Mouse (Mus musculus): ENCODE measurements around the gene Ccdc90b. TPM values are rescaled to one million over a fixed set of nuclear protein-coding genes. Genes with fewer than 3 reads are reported as not detected.

Ccdc90b gene
- total and polyA plus RNA-seq, 3 experiments, result not detected

DNA sequence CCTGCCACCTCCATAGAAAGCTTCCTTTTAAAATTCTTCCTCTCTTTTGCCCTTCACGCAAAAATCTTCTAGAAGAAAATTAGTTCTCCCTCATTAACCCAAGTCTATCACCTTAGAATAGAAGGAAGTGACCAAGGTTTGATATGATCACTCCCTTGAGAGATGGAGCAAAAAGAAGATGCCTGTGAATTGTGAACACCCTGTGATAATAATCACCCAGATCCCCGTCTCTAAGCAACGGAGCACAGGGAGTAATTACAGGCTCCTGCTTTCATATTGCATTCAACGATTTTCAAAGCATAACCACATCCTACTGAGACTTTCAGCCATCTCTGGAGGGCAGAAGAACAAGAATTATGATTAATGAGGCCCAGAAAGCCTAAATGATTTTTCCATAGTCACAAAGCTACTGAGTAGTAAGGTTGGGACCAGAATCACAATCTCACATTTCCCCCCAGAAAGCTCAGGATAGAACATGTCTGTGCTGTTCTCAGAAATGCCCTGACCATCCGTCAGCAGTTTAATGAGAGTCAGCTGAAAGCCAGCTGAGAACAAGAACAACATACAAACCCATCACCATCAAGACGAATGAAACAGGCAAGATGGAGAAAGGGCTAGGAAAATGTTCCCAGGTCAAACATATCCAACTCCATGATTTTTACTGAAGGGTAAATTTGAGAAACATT is 28.5 kb upstream of the Ccdc90b start:
- Histone ChIP-seq H3K9ac (ENCODE audit: control insufficient read depth, low read depth, low read length, poor library complexity, severe bottlenecking) (no peak overlapping the region), H3K4me3 (ENCODE audit: control insufficient read depth in 1 of 2, insufficient read depth in 1 of 2, low read depth in 2 of 2, low read length in 2 of 2) (no peak overlapping the region), H3K9me3 (replicated peaks; ENCODE audit: insufficient read depth, low read length) (no peaks in the 10 kb centered on the region), H3K79me2 (ENCODE audit: control insufficient read depth, insufficient read depth, low read length, poor library complexity) (no peaks in the 10 kb centered on the region), H3K27ac (ENCODE audit: control insufficient read depth, low read depth, low read length) (no peak overlapping the region), H3K27me3 (ENCODE audit: control insufficient read depth in 1 of 2, insufficient read depth in 2 of 2, low read length in 2 of 2) (no peaks in the 10 kb centered on the region), H3K36me3 (ENCODE audit: control insufficient read depth in 1 of 2, insufficient read depth in 2 of 2, low read length in 2 of 2) (no peaks in the 10 kb centered on the region), H3K4me1 (ENCODE audit: control insufficient read depth in 1 of 2, insufficient read depth in 2 of 2, low read length in 2 of 2) (no peaks in the 10 kb centered on the region)
- no peak for DNase-seq (ENCODE audit: low read depth, low spot score)
- TF ChIP-seq E2F4 (IDR thresholded peaks at IDR 0.05; ENCODE audit: borderline replicate concordance, low read depth, low read length) (no peak), USF2 (IDR thresholded peaks at IDR 0.05; ENCODE audit: borderline replicate concordance in 1 of 2, insufficient read depth in 1 of 2, low read depth in 1 of 2, low read length in 2 of 2) (no peak), MAFK (IDR thresholded peaks at IDR 0.05; ENCODE audit: borderline replicate concordance, low read depth, low read length) (no peak), POLR2A (IDR thresholded peaks at IDR 0.05; ENCODE audit: control insufficient read depth in 1 of 2, insufficient read depth in 1 of 2, low read depth in 1 of 2, low read length in 2 of 2, poor library complexity in 1 of 2) (no peak), UBTF (IDR thresholded peaks at IDR 0.05; ENCODE audit: borderline replicate concordance, insufficient read depth, low read depth, low read length) (no peak)

DNA sequence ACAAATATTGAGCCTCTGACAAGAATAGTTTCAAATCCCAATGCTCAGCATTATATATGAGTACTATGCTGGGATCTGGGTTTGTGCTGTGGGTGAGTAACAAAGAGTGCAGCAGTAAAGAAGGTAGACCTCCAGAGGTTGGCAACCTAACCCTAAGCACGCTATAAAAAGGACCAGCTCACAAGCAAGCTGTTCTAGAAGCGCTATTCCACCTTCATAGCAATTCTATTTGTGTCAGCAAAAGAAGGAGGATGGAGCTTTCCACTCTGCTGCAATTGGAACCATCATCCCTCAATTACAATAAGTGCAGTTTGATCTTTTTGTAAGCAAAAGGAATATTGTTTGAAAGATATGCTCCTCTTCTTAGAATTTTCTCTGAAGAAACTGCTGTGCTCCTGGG is 14.2 kb upstream of the Ccdc90b start:
- no peak for DNase-seq (ENCODE audit: low read depth, low spot score)
- Histone ChIP-seq H3K4me3 (ENCODE audit: control insufficient read depth in 1 of 2, insufficient read depth in 1 of 2, low read depth in 2 of 2, low read length in 2 of 2) (no peak overlapping the region), H3K79me2 (ENCODE audit: control insufficient read depth, insufficient read depth, low read length, poor library complexity) (no peaks in the 10 kb centered on the region), H3K36me3 (ENCODE audit: control insufficient read depth in 1 of 2, insufficient read depth in 2 of 2, low read length in 2 of 2) (no peaks in the 10 kb centered on the region), H3K27me3 (ENCODE audit: control insufficient read depth in 1 of 2, insufficient read depth in 2 of 2, low read length in 2 of 2) (no peaks in the 10 kb centered on the region), H3K9me3 (replicated peaks; ENCODE audit: insufficient read depth, low read length) (no peaks in the 10 kb centered on the region), H3K4me1 (ENCODE audit: control insufficient read depth in 1 of 2, insufficient read depth in 2 of 2, low read length in 2 of 2) (no peaks in the 10 kb centered on the region), H3K9ac (ENCODE audit: control insufficient read depth, low read depth, low read length, poor library complexity, severe bottlenecking) (no peak overlapping the region), H3K27ac (ENCODE audit: control insufficient read depth, low read depth, low read length) (no peak overlapping the region)
- TF ChIP-seq TBP (IDR thresholded peaks at IDR 0.05; ENCODE audit: low read depth, low read length) (no peak), ETS1 (IDR thresholded peaks at IDR 0.05; ENCODE audit: low read depth, low read length) (no peak), RCOR1 (IDR thresholded peaks at IDR 0.05; ENCODE audit: low read depth, low read length) (no peak)

DNA sequence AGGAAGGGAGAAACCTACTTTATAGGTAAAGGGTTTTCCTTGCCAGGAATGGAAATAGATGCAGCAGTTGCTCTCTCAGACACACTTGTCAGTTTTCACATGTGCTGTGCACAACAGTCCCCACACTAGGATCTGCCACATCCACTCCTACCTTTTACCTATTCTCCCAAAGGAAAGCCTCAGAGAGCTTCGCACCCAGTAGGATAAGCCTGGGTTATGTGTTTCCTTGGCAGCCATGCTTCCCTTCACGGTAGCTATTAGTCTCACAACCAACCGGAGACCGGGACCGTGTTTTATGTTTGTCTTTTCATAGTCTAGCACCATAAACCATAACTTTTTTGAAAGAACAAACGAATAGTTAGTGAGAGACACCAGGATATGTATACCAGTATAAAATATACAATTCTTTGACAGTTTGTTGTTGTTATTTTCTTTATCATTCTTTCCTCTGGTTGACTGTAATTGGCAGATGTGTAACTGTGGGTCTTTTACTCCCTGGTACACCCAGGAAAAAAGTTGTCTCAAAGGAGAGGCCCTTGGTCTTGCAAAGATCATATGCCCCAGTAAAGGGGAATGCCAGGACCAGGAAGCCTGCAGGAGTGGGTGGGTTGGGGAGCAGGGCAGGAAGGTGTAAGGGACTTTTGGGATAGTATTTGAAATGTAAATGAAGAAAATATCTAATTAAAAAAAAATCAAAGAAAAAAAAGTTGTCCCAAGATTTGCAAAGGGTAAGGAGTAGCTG is 10.5 kb upstream of the Ccdc90b start:
- Histone ChIP-seq H3K9ac (ENCODE audit: control insufficient read depth, low read depth, low read length, poor library complexity, severe bottlenecking) (no peak overlapping the region), H3K4me1 (ENCODE audit: control insufficient read depth in 1 of 2, insufficient read depth in 2 of 2, low read length in 2 of 2) (no peaks in the 10 kb centered on the region), H3K79me2 (ENCODE audit: control insufficient read depth, insufficient read depth, low read length, poor library complexity) (no peaks in the 10 kb centered on the region), H3K36me3 (ENCODE audit: control insufficient read depth in 1 of 2, insufficient read depth in 2 of 2, low read length in 2 of 2) (no peaks in the 10 kb centered on the region), H3K27me3 (ENCODE audit: control insufficient read depth in 1 of 2, insufficient read depth in 2 of 2, low read length in 2 of 2) (no peaks in the 10 kb centered on the region), H3K9me3 (replicated peaks; ENCODE audit: insufficient read depth, low read length) (no peaks in the 10 kb centered on the region), H3K27ac (ENCODE audit: control insufficient read depth, low read depth, low read length) (no peak overlapping the region), H3K4me3 (ENCODE audit: control insufficient read depth in 1 of 2, insufficient read depth in 1 of 2, low read depth in 2 of 2, low read length in 2 of 2) (no peak overlapping the region)
- DNase-seq (ENCODE audit: low read depth, low spot score), result no peak
- TF ChIP-seq TCF12 (IDR thresholded peaks at IDR 0.05; ENCODE audit: low read depth, low read length), result no peak
- TF ChIP-seq JUND (IDR thresholded peaks at IDR 0.05; ENCODE audit: low read depth, low read length), result no peak
- TF ChIP-seq NELFE (IDR thresholded peaks at IDR 0.05; ENCODE audit: low read depth, low read length), result no peak
- TF ChIP-seq SMC3 (IDR thresholded peaks at IDR 0.05; ENCODE audit: low read depth, low read length), result no peak
- no peak for TF ChIP-seq ZMIZ1 (IDR thresholded peaks at IDR 0.05; ENCODE audit: low read depth, low read length)
- no peak for TF ChIP-seq MYB (IDR thresholded peaks at IDR 0.05; ENCODE audit: low read depth, low read length)
- no peak for TF ChIP-seq BHLHE40 (IDR thresholded peaks at IDR 0.05; ENCODE audit: borderline replicate concordance, low read depth, low read length)
- no peak for TF ChIP-seq SIN3A (IDR thresholded peaks at IDR 0.05; ENCODE audit: low read length)
- TF ChIP-seq POLR2AphosphoS5 (IDR thresholded peaks at IDR 0.05; ENCODE audit: borderline replicate concordance, low read depth, low read length), result no peak
- TF ChIP-seq MAZ (IDR thresholded peaks at IDR 0.05; ENCODE audit: low read depth, low read length), result no peak

Measured in MEL (cell line).